Mouse (Mus musculus) lung, adult 10 weeks (tissue): ENCODE results near the gene Rdh1. TPM values are rescaled to one million over a fixed set of nuclear protein-coding genes. Genes with fewer than 3 reads are reported as not detected.

Experiments used
- polyA plus RNA-seq: library from polyadenylated mRNA; stranded (reverse); fragments of 350-450 nt; fragmentation: Illumina TruSeq; extraction: RNeasy Lipid Tissue Mini Kit (QIAGEN cat#74804); gene quantifications from one replicate; pipeline ENCODE4 v1.2.3, GENCODE M21; 2014; ENCODE audit warnings: low read depth, low replicate concordance; ENCODE audit not compliant: insufficient read depth

Rdh1 gene
- not detected for polyA plus RNA-seq

GRCm38 (mm10) chr10:127759181-127760110, at the start of gene Rdh1, which contains the start of gene Rdh16f1:
Gene Rdh1 (plus strand): TSS chr10:127759721.
Gene Rdh16f1 (plus strand): TSS chr10:127759787.

DNA sequence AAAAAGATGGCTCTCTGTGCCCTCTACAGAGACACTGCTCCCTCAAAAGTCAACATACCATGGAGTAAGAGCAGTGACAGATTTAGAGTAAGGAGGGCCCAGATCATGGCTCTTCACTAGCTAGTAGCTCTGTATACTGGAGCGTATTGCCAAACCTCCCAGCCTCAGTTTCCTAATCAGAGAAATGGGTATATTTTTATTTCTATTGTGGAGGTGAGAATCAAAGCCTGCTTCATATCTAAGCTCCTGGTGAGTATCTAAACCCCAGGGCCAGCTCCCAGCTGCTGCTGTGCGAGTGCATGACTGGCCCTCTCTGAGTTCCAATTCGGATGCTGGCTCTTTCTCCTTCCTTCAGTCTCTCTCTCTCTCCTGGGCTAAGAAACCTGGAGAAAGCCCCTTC, 35.3 kb upstream of the Rdh1 start, which contains the start of gene Tac2:
Gene Tac2 (plus strand): TSS at position 301 of the 400 bp plus-strand sequence.

GRCm38 (mm10) chr10:127739083-127739660, 20.3 kb upstream of the Rdh1 start, which contains the start of gene Zbtb39:
Gene Zbtb39 (plus strand): TSS chr10:127739538.

DNA sequence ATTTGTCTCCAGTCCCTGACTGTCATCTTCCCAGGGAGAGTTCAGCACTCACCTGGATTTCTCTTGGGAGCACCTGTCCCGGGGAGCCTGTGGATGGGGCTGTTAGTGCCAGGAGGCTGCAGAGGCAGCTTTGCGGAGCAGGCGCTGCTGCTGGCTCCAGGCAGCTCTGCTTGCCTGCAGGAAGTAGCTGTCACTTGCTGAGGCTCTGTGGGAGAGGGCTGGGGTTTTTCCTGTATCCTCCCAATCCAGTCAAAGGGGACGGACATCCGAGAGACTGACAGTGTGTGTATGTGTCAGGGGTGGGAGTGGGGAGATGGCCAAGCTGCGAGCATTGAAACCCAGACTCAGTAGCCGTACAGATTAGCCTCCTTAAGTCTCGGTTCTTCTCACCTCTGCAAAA, 8.0 kb upstream of the Rdh1 start, which contains the start of gene Gpr182:
Gene Gpr182 (minus strand): TSS at position 185 of the 400 bp plus-strand sequence.

DNA sequence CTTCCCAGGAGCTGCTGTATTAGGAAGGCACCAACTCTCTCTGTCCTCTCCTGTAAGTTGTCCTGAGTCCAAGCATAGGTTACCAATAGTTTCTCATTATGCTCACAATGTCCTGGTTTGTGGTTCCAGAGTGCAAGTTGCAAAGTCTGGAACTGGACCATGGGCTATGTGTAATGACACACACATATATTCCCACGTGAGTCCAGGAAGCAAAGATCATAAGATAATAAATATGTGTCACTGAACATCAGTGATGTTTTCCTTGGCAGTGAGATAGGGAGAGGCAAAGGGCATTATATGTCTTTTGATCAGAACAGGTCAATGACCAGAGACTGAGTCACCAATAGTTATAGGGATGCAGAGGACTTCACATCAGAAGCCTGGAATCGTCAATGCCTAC, 16.5 kb downstream of the Rdh1 start, which contains the start of gene Rdh9:
Gene Rdh9 (plus strand): TSS at position 376 of the 400 bp plus-strand sequence.

GRCm38 (mm10) chr10:127800891-127801290, 41.4 kb downstream of the Rdh1 start, which contains the start of gene Rdh16:
Gene Rdh16 (plus strand): TSS chr10:127801152.

Other genes starting within 250 kb of the Rdh1 start
- gene Ndufa4l2, start 244.8 kb upstream of the Rdh1 start, polyA plus RNA-seq: 63.4 TPM
- gene Shmt2, start 237.3 kb upstream of the Rdh1 start, polyA plus RNA-seq: 14.9 TPM
- 0.18 TPM for gene Nxph4, start 225.2 kb upstream of the Rdh1 start, polyA plus RNA-seq
- 96.5 TPM for gene Lrp1, start 138.6 kb upstream of the Rdh1 start, polyA plus RNA-seq
- 41.9 TPM for gene Stat6, start 116.7 kb upstream of the Rdh1 start, polyA plus RNA-seq
- gene Nemp1, start 92.8 kb upstream of the Rdh1 start, polyA plus RNA-seq: 5.7 TPM
- gene Nab2, start 91.2 kb upstream of the Rdh1 start, polyA plus RNA-seq: 16.0 TPM
- 0.15 TPM for gene Myo1a, start 54.6 kb upstream of the Rdh1 start, polyA plus RNA-seq
- gene Tac2, start 35.2 kb upstream of the Rdh1 start, polyA plus RNA-seq: not detected
- gene Zbtb39, start 20.2 kb upstream of the Rdh1 start, polyA plus RNA-seq: 3.3 TPM
- gene Gpr182, start 8.0 kb upstream of the Rdh1 start, polyA plus RNA-seq: 12.8 TPM
- not detected for gene Rdh16f1, start 66 bp downstream of the Rdh1 start, polyA plus RNA-seq
- gene Rdh9, start 16.7 kb downstream of the Rdh1 start, polyA plus RNA-seq: 0.19 TPM
- not detected for gene Rdh16, start 41.4 kb downstream of the Rdh1 start, polyA plus RNA-seq
- gene Rdh19, start 90.2 kb downstream of the Rdh1 start, polyA plus RNA-seq: not detected
- not detected for gene Rdh16f2, start 106.8 kb downstream of the Rdh1 start, polyA plus RNA-seq
- not detected for gene Rdh7, start 129.1 kb downstream of the Rdh1 start, polyA plus RNA-seq
- gene Sdr9c7, start 138.8 kb downstream of the Rdh1 start, polyA plus RNA-seq: not detected
- gene Hsd17b6, start 247.9 kb downstream of the Rdh1 start, polyA plus RNA-seq: not detected